Comparison of ENCODE assay signal across 15 mouse cellular contexts in the genomic region with DNA sequence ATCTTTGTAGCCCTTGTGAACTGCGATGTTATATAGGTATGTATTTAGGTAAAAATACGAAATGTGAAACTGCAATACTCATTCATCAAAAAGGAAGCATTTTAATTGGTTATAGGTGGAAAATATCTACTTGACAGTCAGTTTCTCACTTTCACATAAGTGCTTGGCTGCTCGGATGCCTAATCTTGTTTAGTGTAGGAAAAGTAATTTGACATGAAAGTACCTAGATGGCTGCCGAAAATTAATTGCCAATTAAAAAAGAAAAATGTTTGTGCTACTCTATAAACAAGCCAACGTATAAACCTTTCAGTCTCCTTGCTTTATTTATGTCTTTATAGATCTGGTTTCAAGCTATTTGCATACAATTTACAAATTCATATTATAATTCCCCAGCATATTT.
"Had no signal": no experiment of that assay in that cellular context is flagged by ENCODE, and none has a peak within 500 bp of the region (broad histone marks: within the 10 kb centered on the region; RNA-seq: fewer than 3 reads in every experiment).

No protein-coding gene starts in this region.

- H3K9ac ChIP-seq: neural tube, embryonic 12.5 days; neural tube, embryonic 13.5 days; stomach, embryonic 15.5 days had no signal

- H3K4me3 ChIP-seq: neural tube, embryonic 12.5 days; neural tube, embryonic 13.5 days; stomach, embryonic 15.5 days had no signal

- DNase-seq: right cerebral cortex, adult 18-20 months; right cerebral cortex, postnatal 14 days; right cerebral cortex, postnatal 25 days; right cerebral cortex, postnatal 4 days; spleen, adult 18-20 months; thymus, adult 18-20 months; thymus, adult 2 months; thymus, postnatal 14 days; thymus, postnatal 25 days; thymus, postnatal 36 days; thymus, postnatal 4 days had no signal

- H3K36me3 ChIP-seq: neural tube, embryonic 12.5 days; neural tube, embryonic 13.5 days; stomach, embryonic 15.5 days had no signal

- H3K27me3 ChIP-seq: neural tube, embryonic 12.5 days; neural tube, embryonic 13.5 days; stomach, embryonic 15.5 days had no signal

- H3K4me2 ChIP-seq: neural tube, embryonic 12.5 days; neural tube, embryonic 13.5 days; stomach, embryonic 15.5 days had no signal

- H3K4me1 ChIP-seq: neural tube, embryonic 12.5 days; neural tube, embryonic 13.5 days; stomach, embryonic 15.5 days had no signal

- H3K9me3 ChIP-seq: neural tube, embryonic 12.5 days; neural tube, embryonic 13.5 days; stomach, embryonic 15.5 days had no signal

- H3K27ac ChIP-seq: neural tube, embryonic 12.5 days; neural tube, embryonic 13.5 days; stomach, embryonic 15.5 days; stomach, postnatal 0 days had no signal
